Mouse (Mus musculus) thymus, adult 2 months (tissue): ENCODE data around the gene Whamm.

Source experiments
- CTCF ChIP-seq: fragments of 200-500 bp; IDR thresholded peaks from 2 replicates; pipeline ENCODE4 v1.5.1; 2012; ENCODE audit warnings: mild to moderate bottlenecking, control low read depth, low read length, moderate library complexity, borderline replicate concordance; ENCODE audit not compliant: control insufficient read depth, poor library complexity, insufficient read depth; ENCODE audit errors: extremely low read depth
- POLR2A ChIP-seq: fragments of 200-500 bp; IDR thresholded peaks from 2 replicates; pipeline ENCODE4 v1.6.1; 2012; ENCODE audit warnings: mild to moderate bottlenecking, low read length, control low read depth, moderate library complexity; ENCODE audit not compliant: control insufficient read depth, poor library complexity, insufficient read depth; ENCODE audit errors: extremely low read depth

DNA sequence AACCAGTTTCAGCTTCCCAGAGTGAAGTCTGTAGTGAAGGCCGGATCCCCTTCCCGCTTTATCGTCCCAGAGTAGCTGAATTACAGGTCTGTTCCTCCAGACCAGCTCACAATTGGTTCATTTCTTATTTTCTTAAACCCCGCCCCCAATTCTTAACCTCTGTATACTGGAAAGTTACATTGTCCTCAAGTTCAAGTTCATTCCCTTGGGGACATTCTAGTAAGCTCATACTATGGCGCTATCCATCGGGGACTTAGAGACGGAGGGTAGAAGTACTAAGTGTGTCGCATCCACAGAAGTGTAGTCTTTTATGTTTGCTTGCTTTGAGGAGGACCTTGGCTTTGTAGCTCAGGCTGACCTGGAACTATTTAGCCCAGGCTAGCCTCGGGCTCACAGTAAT is 2.8 kb downstream of the Whamm start:
- no peak for TF ChIP-seq CTCF
- TF ChIP-seq POLR2A = no peak
